Mouse (Mus musculus) G1E-ER4 (cell line): ENCODE results near the gene Msh4. TPM values are rescaled to one million over a fixed set of nuclear protein-coding genes. Genes with fewer than 3 reads are reported as not detected.

Source experiments
- GATA1 ChIP-seq: IDR thresholded peaks from one replicate; pipeline ENCODE4 v1.8.0; 2012; ENCODE audit warnings: low read length, inconsistent platforms
- polyA plus RNA-seq: library from polyadenylated mRNA; stranded (reverse); fragments of >175 nt; gene quantifications from 2 replicates; pipeline ENCODE4 v1.2.3, GENCODE M21; 2012

Msh4 gene
- polyA plus RNA-seq, 1 experiment = not detected

GRCm38 (mm10) chr3:153807444-153808149 lies 98.3 kb downstream of the Msh4 start:
- TF ChIP-seq GATA1 = no peak

Other genes with a start within 250 kb of the Msh4 start
- gene St6galnac3, start 181.0 kb downstream of the Msh4 start, polyA plus RNA-seq = 1.9 and 2.5 TPM in 2 replicates
- gene Asb17, start 61.9 kb downstream of the Msh4 start, polyA plus RNA-seq = 0.04 and 0.16 TPM in 2 replicates
- 23.7 and 38.8 TPM in 2 replicates for gene Rabggtb, start 6.9 kb upstream of the Msh4 start, polyA plus RNA-seq
- 3.3 TPM in 2 replicates for gene Acadm, start 38.5 kb upstream of the Msh4 start, polyA plus RNA-seq
- not detected in 2 replicates for gene Slc44a5, start 67.3 kb upstream of the Msh4 start, polyA plus RNA-seq